Mouse (Mus musculus): Measurements from ENCODE around the gene Mrpl38. TPM values are rescaled to one million over a fixed set of nuclear protein-coding genes. Genes with fewer than 3 reads are reported as not detected.

The Mrpl38 gene
- polyA plus RNA-seq (2015; fragmentation: Illumina TruSeq; extraction: RNeasy Lipid Tissue Mini Kit (QIAGEN cat#74804); ENCODE audit: low read depth, low replicate concordance): 64.8 TPM

GRCm38 (mm10) chr11:116138468-116139138, at the start of gene Mrpl38:
Gene Mrpl38 (minus strand): TSS chr11:116138868.

GRCm38 (mm10) chr11:116167884-116168439, 29.3 kb upstream of the Mrpl38 start, which contains the start of gene Fbf1:
Gene Fbf1 (minus strand): TSS chr11:116168166.

GRCm38 (mm10) chr11:116130488-116131205, 8.0 kb downstream of the Mrpl38 start, which contains the start of gene Trim65:
Gene Trim65 (minus strand): TSS chr11:116131128.

GRCm38 (mm10) chr11:116127156-116127980, 11.3 kb downstream of the Mrpl38 start, which contains the start of gene Trim47:
Gene Trim47 (minus strand): TSS chr11:116127210.

GRCm38 (mm10) chr11:116086258-116087193, 52.1 kb downstream of the Mrpl38 start, which contains the start of gene Wbp2:
Gene Wbp2 (minus strand): TSS chr11:116086995.

Other genes with a start within 250 kb of the Mrpl38 start
- gene Smim5, start 238.9 kb downstream of the Mrpl38 start, polyA plus RNA-seq (2015; fragmentation: Illumina TruSeq; extraction: RNeasy Lipid Tissue Mini Kit (QIAGEN cat#74804); ENCODE audit: low read depth, low replicate concordance): 0.70 TPM
- not detected for gene Smim6, start 226.9 kb downstream of the Mrpl38 start, polyA plus RNA-seq (2015; fragmentation: Illumina TruSeq; extraction: RNeasy Lipid Tissue Mini Kit (QIAGEN cat#74804); ENCODE audit: low read depth, low replicate concordance)
- gene Sap30bp, start 205.6 kb downstream of the Mrpl38 start, polyA plus RNA-seq (2015; fragmentation: Illumina TruSeq; extraction: RNeasy Lipid Tissue Mini Kit (QIAGEN cat#74804); ENCODE audit: low read depth, low replicate concordance): 55.3 TPM
- gene Recql5, start 205.4 kb downstream of the Mrpl38 start, polyA plus RNA-seq (2015; fragmentation: Illumina TruSeq; extraction: RNeasy Lipid Tissue Mini Kit (QIAGEN cat#74804); ENCODE audit: low read depth, low replicate concordance): 19.8 TPM
- gene Itgb4, start 164.2 kb downstream of the Mrpl38 start, polyA plus RNA-seq (2015; fragmentation: Illumina TruSeq; extraction: RNeasy Lipid Tissue Mini Kit (QIAGEN cat#74804); ENCODE audit: low read depth, low replicate concordance): 8.7 TPM
- gene Galk1, start 126.1 kb downstream of the Mrpl38 start, polyA plus RNA-seq (2015; fragmentation: Illumina TruSeq; extraction: RNeasy Lipid Tissue Mini Kit (QIAGEN cat#74804); ENCODE audit: low read depth, low replicate concordance): 17.0 TPM
- 240 TPM for gene H3f3b, start 110.9 kb downstream of the Mrpl38 start, polyA plus RNA-seq (2015; fragmentation: Illumina TruSeq; extraction: RNeasy Lipid Tissue Mini Kit (QIAGEN cat#74804); ENCODE audit: low read depth, low replicate concordance)
- gene Unk, start 108.5 kb downstream of the Mrpl38 start, polyA plus RNA-seq (2015; fragmentation: Illumina TruSeq; extraction: RNeasy Lipid Tissue Mini Kit (QIAGEN cat#74804); ENCODE audit: low read depth, low replicate concordance): 13.7 TPM
- 0.76 TPM for gene Unc13d, start 60.9 kb downstream of the Mrpl38 start, polyA plus RNA-seq (2015; fragmentation: Illumina TruSeq; extraction: RNeasy Lipid Tissue Mini Kit (QIAGEN cat#74804); ENCODE audit: low read depth, low replicate concordance)
- gene Wbp2, start 51.9 kb downstream of the Mrpl38 start, polyA plus RNA-seq (2015; fragmentation: Illumina TruSeq; extraction: RNeasy Lipid Tissue Mini Kit (QIAGEN cat#74804); ENCODE audit: low read depth, low replicate concordance): 423 TPM
- 4.4 TPM for gene Trim47, start 11.7 kb downstream of the Mrpl38 start, polyA plus RNA-seq (2015; fragmentation: Illumina TruSeq; extraction: RNeasy Lipid Tissue Mini Kit (QIAGEN cat#74804); ENCODE audit: low read depth, low replicate concordance)
- 3.2 TPM for gene Trim65, start 7.7 kb downstream of the Mrpl38 start, polyA plus RNA-seq (2015; fragmentation: Illumina TruSeq; extraction: RNeasy Lipid Tissue Mini Kit (QIAGEN cat#74804); ENCODE audit: low read depth, low replicate concordance)
- gene Fbf1, start 29.3 kb upstream of the Mrpl38 start, polyA plus RNA-seq (2015; fragmentation: Illumina TruSeq; extraction: RNeasy Lipid Tissue Mini Kit (QIAGEN cat#74804); ENCODE audit: low read depth, low replicate concordance): 37.6 TPM
- 58.6 TPM for gene Ten1, start 60.0 kb upstream of the Mrpl38 start, polyA plus RNA-seq (2015; fragmentation: Illumina TruSeq; extraction: RNeasy Lipid Tissue Mini Kit (QIAGEN cat#74804); ENCODE audit: low read depth, low replicate concordance)
- 119 TPM for gene Acox1, start 60.2 kb upstream of the Mrpl38 start, polyA plus RNA-seq (2015; fragmentation: Illumina TruSeq; extraction: RNeasy Lipid Tissue Mini Kit (QIAGEN cat#74804); ENCODE audit: low read depth, low replicate concordance)
- gene Evpl, start 99.2 kb upstream of the Mrpl38 start, polyA plus RNA-seq (2015; fragmentation: Illumina TruSeq; extraction: RNeasy Lipid Tissue Mini Kit (QIAGEN cat#74804); ENCODE audit: low read depth, low replicate concordance): 1.3 TPM
- 58.8 TPM for gene Srp68, start 135.3 kb upstream of the Mrpl38 start, polyA plus RNA-seq (2015; fragmentation: Illumina TruSeq; extraction: RNeasy Lipid Tissue Mini Kit (QIAGEN cat#74804); ENCODE audit: low read depth, low replicate concordance)
- not detected for gene Galr2, start 142.1 kb upstream of the Mrpl38 start, polyA plus RNA-seq (2015; fragmentation: Illumina TruSeq; extraction: RNeasy Lipid Tissue Mini Kit (QIAGEN cat#74804); ENCODE audit: low read depth, low replicate concordance)
- 74.2 TPM for gene Exoc7, start 168.4 kb upstream of the Mrpl38 start, polyA plus RNA-seq (2015; fragmentation: Illumina TruSeq; extraction: RNeasy Lipid Tissue Mini Kit (QIAGEN cat#74804); ENCODE audit: low read depth, low replicate concordance)
- 12.3 TPM for gene Foxj1, start 196.5 kb upstream of the Mrpl38 start, polyA plus RNA-seq (2015; fragmentation: Illumina TruSeq; extraction: RNeasy Lipid Tissue Mini Kit (QIAGEN cat#74804); ENCODE audit: low read depth, low replicate concordance)